Mouse (Mus musculus) hindbrain, embryonic 14.5 days (tissue): Measurements from ENCODE around the gene Parvb. TPM values are rescaled to one million over a fixed set of nuclear protein-coding genes. Genes with fewer than 3 reads are reported as not detected.

Experiments
- ATAC-seq: fragments of 200-750 bp; cut with Nextera tagmentation; 2 replicates; pipeline ENCODE4 v1.8.0; 2017; ENCODE audit warnings: moderate number of reproducible peaks, mild to moderate bottlenecking, moderate TSS enrichment, moderate library complexity; ENCODE audit not compliant: low FRiP score
- DNase-seq: peaks from one replicate; pipeline ENCODE4 v3.0.0-alpha.2; 2015; ENCODE audit warnings: low spot score
- H3K27ac ChIP-seq: fragments of 300-500 bp; sonication (generic); 2 replicates; pipeline ENCODE4 v1.5.1; 2014; ENCODE audit warnings: mild to moderate bottlenecking, moderate library complexity
- H3K27me3 ChIP-seq: fragments of 300-500 bp; sonication (generic); 2 replicates; pipeline ENCODE4 v1.6.1; 2014; ENCODE audit warnings: mild to moderate bottlenecking, low read length, mixed read lengths; ENCODE audit not compliant: control insufficient read depth, insufficient read depth
- H3K36me3 ChIP-seq: fragments of 300-500 bp; sonication (generic); replicated peaks from 2 replicates; pipeline ENCODE4 v1.6.1; 2014; ENCODE audit not compliant: control insufficient read depth, insufficient read depth
- H3K4me1 ChIP-seq: fragments of 300-500 bp; sonication (generic); replicated peaks from 2 replicates; pipeline ENCODE4 v1.6.1; 2014; ENCODE audit warnings: antibody characterized with exemption, low read length, mixed read lengths; ENCODE audit not compliant: control insufficient read depth, insufficient read depth
- H3K4me2 ChIP-seq: fragments of 300-500 bp; sonication (generic); replicated peaks from 2 replicates; pipeline ENCODE4 v1.6.1; 2014; ENCODE audit warnings: mild to moderate bottlenecking, moderate library complexity
- H3K4me3 ChIP-seq: fragments of 300-500 bp; sonication (generic); replicated peaks from 2 replicates; pipeline ENCODE4 v1.5.1; 2014; ENCODE audit warnings: mild to moderate bottlenecking, low read length
- H3K9ac ChIP-seq: fragments of 300-500 bp; sonication (generic); 2 replicates; pipeline ENCODE4 v1.6.1; 2014
- H3K9me3 ChIP-seq: fragments of 300-500 bp; sonication (generic); 2 replicates; pipeline ENCODE4 v1.6.1; 2016; ENCODE audit warnings: low read length; ENCODE audit not compliant: control insufficient read depth
- WGBS: fragments of 180-500 bp; shearing (Covaris S2); extraction: QIAGEN DNeasy Blood & Tissue Kit; methylation state at CpG from one replicate; pipeline ENCODE4 v1.1.7; 2014; 5-methylcytosine and 5-hydroxymethylcytosine counted together
- polyA plus RNA-seq: library from polyadenylated mRNA; unstranded; fragments of >200 nt; fragmentation: Nextera tagmentation; extraction: Ambion mirVana; gene quantifications from 2 replicates; pipeline ENCODE4 v1.2.1, GENCODE M21; 2014

The Parvb gene
- polyA plus RNA-seq, 1 experiment from 2014 or later: 4.1 TPM

GRCm38 (mm10) chr15:84315276-84316046, 83.6 kb downstream of the Parvb start:
- no peaks in the 10 kb centered on the region for H3K36me3 ChIP-seq
- H3K4me1 ChIP-seq: peaks cover 28% of the 10 kb centered on the region
- 52% methylated on average over 15 of the region's 15 CpGs for WGBS
- no peak overlapping the region for H3K27ac ChIP-seq
- H3K4me2 ChIP-seq: no peak overlapping the region
- no peaks in the 10 kb centered on the region for H3K27me3 ChIP-seq
- H3K9me3 ChIP-seq: no peaks in the 10 kb centered on the region
- no peak overlapping the region for H3K9ac ChIP-seq
- H3K4me3 ChIP-seq: no peak overlapping the region
- DNase-seq (no peak), ATAC-seq (no peak)

DNA sequence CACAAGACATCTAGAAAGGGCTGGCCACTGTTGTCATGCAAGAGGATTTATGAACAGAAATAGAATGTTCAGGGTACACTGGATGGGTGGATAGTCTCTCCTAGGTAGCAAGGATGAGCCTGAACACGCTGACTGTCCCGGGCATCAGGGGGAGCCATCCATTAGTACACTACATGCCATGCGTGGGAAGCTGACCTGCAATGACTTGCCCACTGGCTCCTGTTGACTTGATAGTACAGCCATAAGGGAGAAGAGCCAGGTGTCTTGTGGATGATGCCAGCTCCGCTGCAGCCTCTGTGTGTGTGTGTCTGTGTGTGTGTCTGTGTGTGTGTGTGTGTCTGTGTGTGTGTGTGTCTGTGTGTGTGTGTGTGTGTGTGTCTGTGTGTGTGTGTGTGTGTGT, 87.5 kb downstream of the Parvb start:
- DNase-seq (no peak), ATAC-seq (no peak)

DNA sequence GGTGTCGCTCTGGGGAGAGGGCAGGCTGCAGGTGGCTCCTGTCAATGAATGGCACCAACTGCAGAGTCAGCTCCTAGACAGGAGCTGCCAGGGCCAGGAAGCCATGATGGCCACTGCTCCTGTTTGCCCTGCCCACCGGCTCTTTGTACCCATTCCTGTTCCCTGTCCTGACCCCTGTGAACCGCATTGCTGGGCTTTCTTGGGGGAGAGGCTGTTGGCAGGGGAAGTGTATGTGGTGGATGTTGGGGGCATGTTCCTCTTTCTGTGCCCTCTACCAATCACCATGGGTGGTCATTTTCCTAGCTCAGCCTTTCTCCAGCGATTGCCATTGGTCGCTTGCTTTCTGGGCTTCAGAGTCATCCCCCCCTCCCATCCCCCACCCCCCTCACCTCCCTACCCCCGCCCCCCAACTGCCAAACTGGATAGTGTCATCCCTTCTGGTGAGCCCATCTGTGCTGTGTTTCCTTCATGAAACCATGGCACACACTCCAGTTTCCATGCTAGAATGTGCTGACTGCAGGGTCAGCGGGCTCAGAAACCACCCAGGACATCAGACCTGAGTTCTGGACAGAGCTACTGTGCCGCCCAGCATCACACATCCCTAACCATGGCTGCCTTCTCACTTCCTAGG, 89.8 kb downstream of the Parvb start:
- Histone ChIP-seq H3K4me2 (no peak overlapping the region), H3K27me3 (no peaks in the 10 kb centered on the region), H3K36me3 (no peaks in the 10 kb centered on the region), H3K27ac (no peak overlapping the region), H3K9ac (no peak overlapping the region), H3K4me3 (no peak overlapping the region), H3K4me1 (no peaks in the 10 kb centered on the region), H3K9me3 (no peaks in the 10 kb centered on the region)
- ATAC-seq (no peak), DNase-seq (no peak)
- WGBS: 73% methylated on average over 8 of the region's 8 CpGs

More for the DNA sequence above, 87.5 kb downstream of the Parvb start:
- H3K9me3 ChIP-seq: no peaks in the 10 kb centered on the region
- no peaks in the 10 kb centered on the region for H3K36me3 ChIP-seq
- H3K9ac ChIP-seq: no peak overlapping the region
- peaks cover 11% of the 10 kb centered on the region; the same call in 1 of the 2 replicates for H3K4me1 ChIP-seq
- no peak overlapping the region for H3K4me2 ChIP-seq
- 94% methylated on average over 4 of the region's 4 CpGs for WGBS
- H3K4me3 ChIP-seq: no peak overlapping the region
- no peaks in the 10 kb centered on the region for H3K27me3 ChIP-seq
- no peak overlapping the region for H3K27ac ChIP-seq

DNA sequence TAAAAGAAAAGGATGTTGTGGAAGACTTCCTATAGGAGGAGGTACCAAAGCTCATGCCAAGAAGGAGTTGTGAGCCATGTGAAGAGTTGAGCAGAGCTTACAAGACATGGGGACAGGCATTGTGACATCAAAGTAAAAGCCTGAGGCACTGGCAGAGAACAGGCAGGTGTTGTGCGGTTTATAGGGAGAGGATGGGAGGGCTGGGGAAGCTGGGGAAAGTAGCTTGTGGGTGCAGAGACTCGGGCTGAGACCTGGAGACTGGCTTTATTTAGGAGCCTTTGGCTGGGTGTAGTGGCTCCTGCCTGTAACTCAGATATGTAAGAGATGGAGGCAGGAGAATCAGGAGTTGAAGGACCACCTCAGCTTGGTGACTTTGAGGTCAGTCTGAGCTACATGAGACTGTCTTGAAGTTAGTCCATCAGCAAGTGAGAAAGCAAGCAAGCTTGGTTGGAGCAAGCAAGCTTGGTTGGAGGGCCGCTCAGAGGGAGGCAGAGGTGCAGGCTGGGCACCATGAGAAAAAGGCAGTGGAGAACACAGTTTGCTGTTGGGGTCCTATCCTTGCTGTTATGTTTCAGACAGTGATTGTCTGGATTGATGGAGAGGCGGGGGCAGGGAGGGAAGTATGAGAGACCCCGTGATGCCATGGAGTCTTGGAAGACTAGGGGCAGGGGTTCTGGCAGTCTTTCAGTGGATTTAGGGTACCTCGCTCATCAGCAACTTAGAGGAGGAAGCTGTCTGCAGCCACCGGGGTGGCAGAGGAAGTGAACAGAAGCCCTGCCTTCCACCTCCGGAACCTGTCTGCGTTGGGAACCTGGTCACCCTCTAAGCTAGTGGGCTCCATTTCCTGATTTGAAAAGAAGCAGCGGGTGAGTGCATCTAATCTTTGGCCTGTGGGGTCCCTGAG, 92.4 kb downstream of the Parvb start, which contains the start of gene Parvg:
TSS of gene Parvg (plus strand) at position 61 of the 904 bp plus-strand sequence.
- H3K27me3 ChIP-seq: no peaks in the 10 kb centered on the region
- H3K4me2 ChIP-seq: no peak within 1 kb of the TSS
- no peak for ATAC-seq
- no peak for DNase-seq
- no peaks in the 10 kb centered on the region for H3K4me1 ChIP-seq
- no peak within 1 kb of the TSS for H3K4me3 ChIP-seq
- 86% methylated on average over 10 of the region's 10 CpGs for WGBS
- no peaks in the 10 kb centered on the region for H3K36me3 ChIP-seq
- H3K27ac ChIP-seq: no peak within 1 kb of the TSS
- H3K9me3 ChIP-seq: no peaks in the 10 kb centered on the region
- H3K9ac ChIP-seq: no peak within 1 kb of the TSS

DNA sequence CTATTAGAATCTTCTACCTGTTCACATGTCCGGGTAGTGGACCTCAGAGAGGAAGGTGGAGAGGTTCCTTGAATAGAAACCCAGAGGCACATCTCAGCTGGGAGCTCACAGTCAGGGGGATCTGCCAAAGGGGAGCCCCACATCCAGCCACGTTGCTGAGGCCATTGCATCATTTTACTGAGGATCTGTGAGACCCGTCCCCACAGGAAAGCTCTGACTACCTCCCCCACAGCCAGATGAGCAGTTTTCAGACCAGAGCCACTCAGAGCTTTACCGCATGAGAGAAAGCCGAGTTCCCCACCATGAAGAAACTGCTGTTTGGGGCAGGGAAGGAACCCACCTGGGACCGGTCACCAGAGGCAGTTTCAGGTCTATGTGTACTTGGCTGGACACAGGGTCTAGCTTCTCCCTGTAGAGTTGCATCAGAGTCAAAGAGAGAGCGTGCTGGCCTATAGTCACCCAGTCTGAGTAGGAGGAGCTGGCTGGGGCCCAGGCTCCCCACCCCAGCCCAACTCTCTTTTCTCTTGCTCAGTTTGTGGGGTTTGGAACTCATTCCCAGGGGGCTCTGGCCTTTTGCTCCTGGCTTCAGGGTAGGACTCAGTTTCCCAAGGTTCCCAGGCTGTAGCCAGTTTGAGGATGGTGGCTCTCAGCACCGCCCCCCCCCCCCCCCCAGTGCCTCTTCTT, 93.2 kb downstream of the Parvb start:
- Histone ChIP-seq H3K4me2 (no peak overlapping the region), H3K9ac (no peak overlapping the region), H3K4me3 (no peak overlapping the region), H3K27me3 (no peaks in the 10 kb centered on the region), H3K4me1 (no peaks in the 10 kb centered on the region), H3K36me3 (no peaks in the 10 kb centered on the region), H3K27ac (no peak overlapping the region), H3K9me3 (no peaks in the 10 kb centered on the region)
- no peak for DNase-seq
- 74% methylated on average over 8 of the region's 8 CpGs for WGBS
- no peak for ATAC-seq

GRCm38 (mm10) chr15:84325736-84326135, 93.9 kb downstream of the Parvb start:
- H3K4me1 ChIP-seq: no peaks in the 10 kb centered on the region
- 33% methylated on average over 12 of the region's 12 CpGs for WGBS
- no peak overlapping the region for H3K4me2 ChIP-seq
- no peak for ATAC-seq
- no peaks in the 10 kb centered on the region for H3K36me3 ChIP-seq
- DNase-seq: no peak
- H3K27me3 ChIP-seq: no peaks in the 10 kb centered on the region
- H3K27ac ChIP-seq: no peak overlapping the region
- no peaks in the 10 kb centered on the region for H3K9me3 ChIP-seq
- no peak overlapping the region for H3K9ac ChIP-seq
- no peak overlapping the region for H3K4me3 ChIP-seq

GRCm38 (mm10) chr15:84328870-84329269, 97.0 kb downstream of the Parvb start:
- no peak overlapping the region for H3K27ac ChIP-seq
- no peak overlapping the region for H3K9ac ChIP-seq
- no peaks in the 10 kb centered on the region for H3K27me3 ChIP-seq
- ATAC-seq: no peak
- no peak for DNase-seq
- 88% methylated on average over 10 of the region's 10 CpGs for WGBS
- H3K4me3 ChIP-seq: no peak overlapping the region
- no peaks in the 10 kb centered on the region for H3K36me3 ChIP-seq
- H3K4me2 ChIP-seq: no peak overlapping the region
- no peaks in the 10 kb centered on the region for H3K4me1 ChIP-seq
- H3K9me3 ChIP-seq: no peaks in the 10 kb centered on the region

GRCm38 (mm10) chr15:84329940-84330339, 98.1 kb downstream of the Parvb start:
- 87% methylated on average over 8 of the region's 8 CpGs for WGBS

More at GRCm38 (mm10) chr15:84329940-84330339, 98.1 kb downstream of the Parvb start:
- Histone ChIP-seq H3K4me2 (no peak overlapping the region), H3K4me1 (no peaks in the 10 kb centered on the region), H3K9ac (no peak overlapping the region), H3K36me3 (no peaks in the 10 kb centered on the region), H3K27me3 (no peaks in the 10 kb centered on the region), H3K27ac (no peak overlapping the region), H3K9me3 (no peaks in the 10 kb centered on the region), H3K4me3 (no peak overlapping the region)
- ATAC-seq: no peak
- DNase-seq: no peak
